Mouse (Mus musculus) small intestine, adult 2 months (tissue): ENCODE results near the gene Slc12a8.

Source experiments
- CTCF ChIP-seq: fragments of 200-500 bp; IDR thresholded peaks from 2 replicates; pipeline ENCODE4 v1.5.1; 2012; ENCODE audit warnings: low read depth, mild to moderate bottlenecking, control low read depth, inconsistent platforms, low read length, moderate library complexity, mixed read lengths; ENCODE audit not compliant: insufficient replicate concordance, insufficient read length; ENCODE audit errors: extremely low read depth
- POLR2A ChIP-seq: fragments of 200-500 bp; IDR thresholded peaks from 2 replicates; pipeline ENCODE4 v1.6.1; 2012; ENCODE audit warnings: low read depth, mild to moderate bottlenecking, control low read depth, inconsistent platforms, low read length, moderate library complexity

DNA sequence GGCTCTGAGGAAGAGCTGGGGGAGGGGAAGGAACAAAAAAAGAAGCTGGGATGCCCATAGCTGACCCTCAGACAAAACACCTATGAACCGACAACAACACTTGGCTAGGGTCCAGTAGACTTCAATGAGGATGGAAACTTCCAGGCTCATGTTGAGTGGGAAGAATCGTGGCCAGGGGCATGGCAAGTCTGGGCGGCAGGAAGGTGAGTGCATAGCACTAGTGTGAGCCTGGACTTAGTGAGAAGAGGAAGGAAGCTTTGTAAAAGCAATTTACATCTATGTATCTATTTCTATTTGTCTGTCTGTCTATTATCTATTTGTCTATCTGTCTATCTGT, 158.7 kb downstream of the Slc12a8 start:
- TF ChIP-seq CTCF (no peak), POLR2A (no peak)
